Mouse (Mus musculus) cerebellum, adult 11-12 months (tissue): ENCODE data around the gene Ube2h.
"Not testable (repeated sequence)": the region's sequence is repeated elsewhere in the genome, so short reads cannot be mapped to it uniquely, and the experiment has no call there.

Experiments used
- DNase-seq: peaks from one replicate; pipeline ENCODE4 v3.0.0; 2022

Ube2h gene

GRCm38 (mm10) chr6:30242928-30243327 is 61.4 kb downstream of the Ube2h start:
- no peak for DNase-seq

- no peak for DNase-seq
These were observed 64.2 kb downstream of the Ube2h start for GRCm38 (mm10) chr6:30240105-30240504.

GRCm38 (mm10) chr6:30239207-30239606 is 65.1 kb downstream of the Ube2h start:
- DNase-seq = no peak

GRCm38 (mm10) chr6:30238079-30238478 is 66.3 kb downstream of the Ube2h start:
- DNase-seq = no peak

- DNase-seq = no peak
These were observed 67.8 kb downstream of the Ube2h start for GRCm38 (mm10) chr6:30236564-30236963.

GRCm38 (mm10) chr6:30231758-30232293 is 72.5 kb downstream of the Ube2h start:
- DNase-seq = no peak

- no peak for DNase-seq
These were observed 74.1 kb downstream of the Ube2h start for GRCm38 (mm10) chr6:30230246-30230645.

GRCm38 (mm10) chr6:30228921-30229320 is 75.4 kb downstream of the Ube2h start:
- no peak for DNase-seq

GRCm38 (mm10) chr6:30228353-30228752 is 76.0 kb downstream of the Ube2h start:
- DNase-seq = no peak

- DNase-seq = no peak
These were observed 77.2 kb downstream of the Ube2h start for GRCm38 (mm10) chr6:30226971-30227700.

- DNase-seq = no peak
These were observed 79.6 kb downstream of the Ube2h start for GRCm38 (mm10) chr6:30224693-30225092.

GRCm38 (mm10) chr6:30222321-30222720 is 82.0 kb downstream of the Ube2h start:
- no peak for DNase-seq

- DNase-seq = no peak
These were observed 86.8 kb downstream of the Ube2h start for GRCm38 (mm10) chr6:30217581-30217980.

- no peak for DNase-seq
These were observed 91.9 kb downstream of the Ube2h start for GRCm38 (mm10) chr6:30212468-30212867.

- DNase-seq = no peak
These were observed 92.5 kb downstream of the Ube2h start for GRCm38 (mm10) chr6:30211641-30212455.

- peak; percentile 52 for DNase-seq
These were observed 93.6 kb downstream of the Ube2h start for GRCm38 (mm10) chr6:30210788-30211187.

- no peak for DNase-seq
These were observed 95.5 kb downstream of the Ube2h start for GRCm38 (mm10) chr6:30208844-30209243.

GRCm38 (mm10) chr6:30205587-30206202 is 98.6 kb downstream of the Ube2h start:
- peak; percentile 54 for DNase-seq

- DNase-seq = not testable (repeated sequence)
These were observed 99.2 kb downstream of the Ube2h start for GRCm38 (mm10) chr6:30205180-30205538.

GRCm38 (mm10) chr6:30204383-30205179 is 99.8 kb downstream of the Ube2h start:
- no peak for DNase-seq

- no peak for DNase-seq
These were observed 108.2 kb downstream of the Ube2h start for GRCm38 (mm10) chr6:30196143-30196542.

- no peak for DNase-seq
These were observed 108.7 kb downstream of the Ube2h start for GRCm38 (mm10) chr6:30195656-30196055.

GRCm38 (mm10) chr6:30183624-30184023 is 120.7 kb downstream of the Ube2h start:
- DNase-seq = no peak
